Mouse (Mus musculus) forelimb bud, embryonic 11.5 days (tissue): Measurements from ENCODE around the gene Rufy2.
A peak's percentile ranks its signal among the peaks of the same experiment; 100 is the strongest.

Source experiments
- DNase-seq: peaks from one replicate; pipeline ENCODE4 v3.0.0-alpha.2; 2012; ENCODE audit warnings: low read depth, low spot score

Rufy2 gene

DNA sequence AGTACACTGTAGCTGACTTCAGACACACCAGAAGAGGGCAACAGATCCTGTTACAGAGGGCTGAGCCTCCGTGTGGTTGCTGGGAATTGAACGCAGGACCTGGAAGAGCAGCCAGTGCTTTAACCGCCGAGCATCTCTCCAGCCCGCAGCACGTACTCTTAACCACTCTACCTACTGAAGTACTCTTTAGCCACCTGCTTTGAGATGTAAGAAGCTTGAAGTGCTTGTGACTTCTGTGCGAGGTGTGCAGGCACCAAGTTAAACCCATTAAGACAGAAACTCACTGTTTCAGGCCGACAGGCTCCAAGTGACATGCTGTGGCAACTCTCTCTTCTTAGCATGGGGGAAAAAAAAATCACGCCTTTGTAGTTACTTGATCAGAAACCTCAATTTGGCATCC, 34.1 kb downstream of the Rufy2 start:
- DNase-seq, result no peak

DNA sequence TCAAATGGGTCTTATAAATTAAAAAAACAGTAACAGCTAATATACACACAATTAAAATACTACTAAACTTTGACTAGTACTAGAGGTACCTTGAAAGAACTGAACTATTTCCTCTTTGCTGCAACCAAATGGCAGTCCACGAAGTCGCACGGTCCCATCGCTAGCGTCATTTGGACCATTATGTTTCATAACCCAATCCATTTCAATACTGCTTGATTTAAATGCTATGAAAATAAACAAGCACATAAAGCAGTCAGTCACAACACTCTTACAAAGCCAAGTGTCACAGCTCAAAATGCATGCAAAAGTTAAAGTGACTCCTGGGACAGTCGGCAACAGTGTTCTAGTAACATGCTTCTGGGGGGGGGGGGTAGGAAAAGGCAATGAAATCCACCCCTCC, 39.3 kb downstream of the Rufy2 start:
- DNase-seq, result no peak

DNA sequence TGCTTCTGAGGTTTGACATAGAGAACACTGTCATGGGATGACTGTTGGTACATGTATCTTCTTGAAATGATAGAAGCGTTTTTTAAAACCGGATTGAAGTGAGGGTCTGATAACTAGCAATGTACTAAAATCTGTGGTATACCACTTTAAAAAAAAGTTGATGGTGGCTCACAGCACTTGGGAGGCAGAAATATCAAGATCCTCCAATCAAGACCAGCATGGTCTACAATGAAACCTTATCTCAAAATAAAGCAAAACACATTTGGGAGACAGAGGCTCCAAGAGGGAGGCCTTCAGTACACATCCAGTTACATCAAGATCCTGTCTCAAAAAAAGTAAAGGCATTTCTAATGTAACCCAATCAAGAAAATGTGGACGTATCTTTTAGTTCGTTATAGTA, 41.7 kb downstream of the Rufy2 start:
- no peak for DNase-seq

DNA sequence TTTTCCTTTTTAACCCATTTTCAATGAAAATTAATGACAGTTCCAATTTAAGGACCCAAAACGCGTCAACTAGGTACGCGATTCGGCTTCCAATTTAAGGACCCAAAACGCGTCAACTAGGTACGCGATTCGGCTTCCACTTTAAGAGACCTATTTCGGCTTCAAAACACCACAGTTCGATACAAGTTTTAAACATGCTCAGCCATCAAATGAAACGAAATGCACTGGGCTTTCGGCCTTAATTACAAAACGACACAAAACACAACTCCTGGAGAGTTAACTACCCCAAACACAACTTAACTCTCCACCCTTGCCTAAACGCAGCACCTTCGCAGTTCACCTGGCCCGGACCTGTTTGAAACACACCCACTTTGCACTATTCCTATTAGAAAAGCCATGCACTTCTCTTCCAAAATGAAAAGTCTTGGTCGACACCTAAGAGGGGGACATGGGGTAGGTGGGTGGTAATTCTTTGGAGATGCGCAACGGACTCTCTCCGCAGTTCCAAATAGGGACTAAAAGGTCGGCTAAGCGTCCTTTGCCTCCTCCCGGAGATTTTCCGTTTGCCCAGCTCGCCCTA, 42.6 kb downstream of the Rufy2 start:
- DNase-seq, result no peak

DNA sequence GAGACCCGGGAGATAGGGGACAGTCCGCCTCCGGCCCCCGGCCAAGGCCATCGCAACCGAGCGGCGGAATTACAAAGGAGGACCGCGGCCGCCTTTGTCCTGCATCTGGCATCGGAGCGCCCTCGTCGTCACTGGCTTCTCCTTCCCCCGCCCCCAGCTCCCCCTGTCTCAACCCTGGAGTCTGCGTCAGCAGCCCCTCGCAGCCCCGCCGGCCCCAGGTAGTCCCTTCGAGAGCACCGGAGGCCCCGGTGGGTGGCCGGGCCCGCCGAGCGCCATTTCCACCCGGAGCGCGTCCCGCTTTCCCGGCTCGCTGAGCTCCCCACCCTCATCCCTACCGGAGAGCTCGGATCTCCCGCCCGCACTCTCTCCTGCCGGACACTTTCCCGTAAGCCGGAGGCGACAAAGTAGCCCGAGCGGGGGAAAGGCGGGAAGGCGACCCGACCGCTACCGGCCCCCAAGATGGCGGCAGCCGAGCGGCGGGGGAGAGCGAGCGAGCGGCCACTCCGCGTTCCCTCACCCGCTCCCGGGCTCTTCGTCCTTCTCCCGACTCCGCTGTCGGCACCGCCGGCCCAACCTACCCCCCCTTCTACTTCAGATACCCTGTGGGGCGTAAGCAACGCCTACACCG, 43.2 kb downstream of the Rufy2 start:
- peak; percentile 37 for DNase-seq

DNA sequence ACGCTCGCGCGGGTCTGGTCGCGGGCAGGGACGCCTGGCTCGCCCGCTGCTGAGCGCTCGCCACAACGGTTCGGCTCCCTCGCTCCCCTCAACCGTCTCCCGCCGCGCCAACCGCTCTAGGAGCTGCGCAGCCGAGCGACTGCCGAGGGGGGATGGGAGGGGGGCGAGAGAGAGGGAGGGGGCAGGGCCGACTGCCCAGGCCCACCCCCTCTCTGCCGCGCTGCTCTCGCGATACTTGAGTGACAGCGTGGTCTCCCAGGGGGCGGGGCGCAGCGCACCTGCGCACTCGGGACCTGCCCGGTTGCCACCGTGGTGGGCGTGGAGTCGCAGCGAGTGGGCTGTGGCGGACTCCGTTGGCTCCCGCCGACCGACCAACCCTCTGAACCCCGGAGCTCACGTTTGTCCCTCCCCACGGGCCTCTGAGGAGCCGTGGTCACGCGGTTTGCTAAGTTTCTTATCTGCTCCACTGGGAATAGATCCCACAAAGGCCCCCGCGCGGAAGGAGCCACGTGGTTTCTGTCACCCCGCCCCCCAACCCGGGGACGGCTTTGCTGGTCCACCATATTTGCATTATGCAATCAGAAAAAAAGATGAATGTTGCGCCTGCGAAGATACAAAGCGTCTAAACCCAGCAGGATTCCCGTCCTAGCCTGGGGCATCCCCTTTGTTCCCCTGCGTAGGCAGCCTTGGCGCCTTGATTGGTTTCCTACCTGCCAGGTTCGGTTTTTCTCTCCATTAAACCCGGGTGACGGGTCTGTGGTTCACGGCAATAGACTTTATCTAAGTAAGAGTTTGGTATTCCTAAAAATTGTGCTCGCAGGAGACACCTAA, 43.9 kb downstream of the Rufy2 start, which contains the start of the genes Hnrnph3 and Pbld2:
Hnrnph3 (minus strand) TSS at position 469 of the 831 bp plus-strand sequence.
Pbld2 (plus strand) TSS at position 567 of the 831 bp plus-strand sequence.
- DNase-seq, result peak; percentile 99

DNA sequence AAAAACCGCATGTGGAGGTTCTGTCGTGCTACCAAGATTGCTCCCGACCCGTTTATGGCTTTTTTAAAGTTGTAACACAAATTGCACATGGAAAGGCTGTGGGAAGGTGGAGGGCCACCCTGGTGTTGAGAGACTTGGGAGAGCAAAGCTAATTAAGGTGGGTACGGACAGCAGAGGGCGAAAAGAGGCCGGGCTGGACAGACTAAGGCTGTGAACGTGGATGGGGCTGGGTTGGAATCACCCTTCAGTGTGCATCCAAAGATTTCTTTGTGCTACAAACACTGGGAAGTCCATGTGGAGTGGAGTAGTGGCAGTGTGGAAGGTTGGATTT, 44.5 kb downstream of the Rufy2 start:
- peak; percentile 48 for DNase-seq

DNA sequence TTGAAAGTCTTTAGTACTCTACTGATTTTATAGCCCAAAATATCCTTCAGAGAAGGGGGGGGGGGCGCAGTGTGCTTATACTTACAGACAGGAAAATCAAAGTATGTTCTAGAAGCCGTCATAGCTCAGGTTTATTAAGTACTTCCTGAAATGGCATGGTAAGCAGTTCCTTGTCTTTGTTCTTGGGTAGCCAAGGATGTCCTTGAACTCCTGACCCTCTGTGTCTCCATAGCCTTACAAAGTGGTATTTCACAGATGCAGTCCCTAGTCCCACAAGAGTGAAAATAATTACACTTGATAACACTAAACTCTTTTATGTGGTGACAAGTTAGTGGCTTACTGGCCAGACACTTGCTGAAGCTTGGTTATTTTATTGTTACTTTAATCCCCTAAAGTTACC, 45.0 kb downstream of the Rufy2 start:
- DNase-seq, result no peak

DNA sequence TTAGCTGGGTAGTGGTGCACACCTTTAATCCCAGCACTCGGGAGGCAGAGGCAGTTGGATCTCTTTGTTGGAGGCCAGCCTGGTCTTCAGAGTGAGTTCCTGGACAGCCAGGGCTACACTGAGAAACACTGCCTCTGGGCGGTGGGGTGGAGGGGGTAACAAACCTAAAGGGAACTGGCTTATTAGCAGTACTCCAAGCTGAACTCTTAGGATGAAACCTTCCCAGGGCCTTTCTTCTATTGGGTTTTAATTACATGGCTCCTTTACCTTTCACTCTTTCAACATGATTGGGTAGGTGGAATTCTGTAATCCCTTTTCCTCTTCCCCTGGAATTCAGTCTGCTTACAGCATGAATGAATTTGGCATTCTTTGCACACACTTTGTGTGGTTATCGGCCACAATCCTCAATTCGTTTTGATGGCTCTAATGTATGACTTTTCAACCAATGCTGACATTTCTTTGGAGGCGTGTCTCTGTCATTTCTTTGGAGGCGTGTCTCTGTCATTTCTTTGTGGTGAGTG, 45.5 kb downstream of the Rufy2 start:
- no peak for DNase-seq

DNA sequence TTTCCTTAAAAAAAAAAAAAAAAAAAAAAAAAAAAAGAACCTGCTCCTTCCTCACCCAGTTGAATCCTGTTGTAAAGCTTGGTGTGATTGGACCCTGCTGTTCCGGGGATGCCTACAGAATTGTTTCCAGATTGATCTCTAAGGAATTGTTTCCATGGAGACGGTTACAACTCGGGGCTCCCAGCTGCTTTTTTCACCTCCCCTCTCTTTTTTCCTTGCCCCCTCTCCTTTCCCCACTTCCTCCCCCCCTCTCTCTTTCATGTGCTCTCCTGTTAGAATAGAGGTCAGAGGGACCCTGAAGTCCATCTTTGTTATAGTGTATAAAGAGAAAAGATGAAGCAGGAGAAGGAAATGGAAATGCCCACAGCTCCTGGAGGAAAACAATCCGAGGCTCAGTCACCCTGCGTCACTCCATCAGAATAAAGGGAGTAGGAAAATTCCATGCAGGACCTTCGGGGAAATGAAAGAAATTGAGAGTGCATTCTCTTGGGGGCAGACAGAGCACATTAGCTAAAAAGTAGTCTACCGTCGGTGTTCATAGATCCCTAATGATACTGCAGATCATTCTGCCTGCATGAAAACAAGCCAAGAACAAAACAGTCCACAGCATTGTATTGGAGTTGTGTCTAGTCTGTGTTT, 46.3 kb downstream of the Rufy2 start:
- DNase-seq, result peak; percentile 68

DNA sequence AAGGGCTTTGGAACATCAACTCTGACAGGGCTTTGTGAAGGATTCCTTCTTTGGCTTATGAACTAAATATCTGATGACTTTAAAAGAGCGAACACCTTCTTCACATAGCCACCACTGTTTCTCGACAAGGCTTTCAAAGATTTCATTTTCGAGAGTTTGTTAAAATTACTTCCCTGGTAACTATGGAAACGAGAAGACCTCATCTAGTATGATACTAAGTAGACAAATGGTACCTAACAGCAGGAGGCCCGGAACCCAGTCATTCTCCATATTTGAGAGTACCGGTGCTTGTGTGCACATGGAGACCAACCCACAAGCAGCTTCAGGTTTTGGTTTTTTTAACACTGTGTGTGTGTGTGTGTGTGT, 46.8 kb downstream of the Rufy2 start:
- DNase-seq, result no peak

DNA sequence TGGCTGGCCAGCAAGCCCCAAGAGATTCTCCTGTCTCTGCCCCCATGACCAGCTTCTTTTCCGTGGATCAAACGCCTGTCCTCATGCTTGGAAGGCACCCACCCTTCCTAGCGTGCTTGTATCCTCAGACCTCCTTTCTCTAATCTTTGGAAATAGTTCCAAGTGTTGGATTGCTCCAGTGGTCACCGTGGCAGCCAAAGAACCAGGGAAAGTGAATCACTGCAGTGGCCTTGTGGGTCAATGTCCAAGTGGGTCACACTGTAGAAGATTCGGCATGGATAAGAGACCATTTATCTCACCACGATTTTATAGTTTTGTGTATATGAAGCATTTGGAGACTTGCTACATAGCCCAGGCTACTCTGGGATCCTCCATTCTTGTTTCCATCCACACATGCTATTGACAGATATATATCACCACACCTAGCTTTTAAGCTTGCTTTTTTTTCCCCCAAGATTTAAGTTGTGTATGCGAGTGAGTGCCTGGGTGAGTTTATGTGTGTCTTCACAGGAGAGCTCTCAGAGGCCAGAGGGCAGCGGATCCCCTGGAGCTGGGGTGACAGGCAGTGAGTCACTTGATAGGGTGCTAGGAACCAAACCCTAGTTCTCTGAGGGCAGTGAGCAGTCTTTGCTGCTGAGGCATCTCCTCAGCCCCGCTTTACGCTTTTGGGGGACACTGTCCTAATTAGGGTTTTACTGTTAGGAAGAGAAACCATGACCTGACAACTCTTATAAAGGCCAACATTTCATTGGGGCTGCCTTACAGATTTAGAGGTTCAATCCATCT, 47.5 kb downstream of the Rufy2 start:
- no peak for DNase-seq

DNA sequence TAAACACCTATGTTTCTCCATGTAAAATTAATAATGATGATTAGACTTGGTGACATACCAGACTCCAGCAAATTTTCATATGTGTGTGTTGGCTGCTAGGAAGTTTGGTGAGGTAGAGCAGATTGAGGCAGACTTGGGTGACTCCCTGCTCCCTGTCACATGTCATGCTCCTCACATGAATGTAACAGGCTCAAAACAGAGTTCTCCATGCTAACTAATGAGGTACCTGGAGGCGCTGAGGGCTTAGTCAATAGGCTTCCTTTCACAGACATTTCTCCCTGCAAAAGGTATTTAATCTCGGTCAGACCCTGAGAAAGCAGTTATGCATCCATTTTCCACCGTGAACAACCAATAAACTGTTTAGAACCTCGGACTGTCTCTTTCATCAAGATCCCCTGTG, 48.4 kb downstream of the Rufy2 start:
- DNase-seq, result no peak

DNA sequence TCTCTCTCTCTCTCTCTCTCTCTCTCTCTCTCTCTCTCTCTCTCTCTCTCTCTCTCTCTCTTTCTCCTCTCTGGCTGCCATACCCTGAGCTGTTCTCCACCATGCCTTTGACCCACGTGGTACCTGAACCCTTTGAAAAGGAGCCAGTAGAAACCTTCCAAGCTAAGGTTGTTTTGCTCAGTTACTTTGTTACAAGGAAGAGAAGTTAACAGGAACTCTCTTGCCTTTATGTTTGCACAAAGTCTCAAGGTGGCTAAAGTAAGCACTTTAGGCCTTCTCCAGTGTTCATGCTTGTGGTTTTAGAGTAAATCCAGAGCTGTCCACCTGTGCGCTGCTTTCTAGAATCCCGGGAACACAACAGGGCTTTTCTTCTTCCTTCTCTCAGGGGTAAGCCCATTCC, 52.2 kb downstream of the Rufy2 start:
- no peak for DNase-seq

DNA sequence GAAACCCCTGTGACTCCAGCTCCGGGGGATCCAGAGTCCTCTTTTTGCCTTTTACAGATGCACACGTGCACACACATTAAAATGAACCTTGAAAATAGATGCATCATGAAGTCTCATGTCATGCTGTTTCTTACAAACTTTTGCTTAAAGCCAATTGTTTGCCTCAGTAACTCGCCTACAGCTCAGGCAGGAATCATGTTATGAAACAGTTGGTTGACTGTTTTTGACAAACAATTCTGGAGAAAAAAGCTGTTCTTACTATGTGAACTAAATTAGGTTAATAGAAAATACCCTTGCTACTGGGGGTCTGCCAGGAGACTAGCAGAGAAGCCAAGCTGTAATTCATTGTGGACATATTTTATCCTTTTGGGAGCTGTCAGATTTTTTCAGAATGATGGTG, 52.9 kb downstream of the Rufy2 start:
- DNase-seq, result no peak

DNA sequence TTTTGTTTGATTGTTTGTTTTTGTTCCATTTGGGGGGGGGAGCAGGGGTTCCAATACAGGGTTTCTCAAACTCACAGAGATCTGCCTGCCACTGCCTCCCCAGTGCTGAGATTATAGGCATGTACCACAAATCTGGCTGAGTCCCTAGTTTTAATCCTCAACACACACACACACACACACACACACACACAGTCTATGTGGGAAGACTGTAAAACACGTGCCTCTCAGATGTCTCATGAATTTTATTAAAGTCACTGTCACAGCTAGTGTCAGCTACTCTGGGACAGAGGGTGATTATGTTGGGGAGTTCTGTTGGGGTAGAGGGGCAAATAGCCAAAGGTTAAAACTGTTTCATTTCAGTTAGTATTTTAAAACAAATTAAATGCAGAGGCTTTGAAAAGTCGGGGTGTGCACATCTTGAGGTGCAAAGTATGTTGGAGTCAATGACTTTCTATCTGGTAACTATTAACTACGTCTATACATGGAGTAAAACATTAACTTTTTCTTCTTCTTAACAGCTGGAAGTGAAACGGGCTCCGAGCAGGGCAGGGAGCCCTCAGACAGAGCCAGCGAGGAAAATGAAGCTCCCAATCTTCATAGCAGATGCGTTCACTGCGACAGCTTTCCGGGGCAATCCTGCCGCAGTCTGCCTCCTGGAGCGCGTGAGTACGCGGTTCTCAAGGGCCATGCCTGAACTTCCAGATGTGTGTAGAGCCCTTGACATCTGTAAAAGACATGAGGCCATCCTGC, 58.7 kb downstream of the Rufy2 start:
- no peak for DNase-seq

DNA sequence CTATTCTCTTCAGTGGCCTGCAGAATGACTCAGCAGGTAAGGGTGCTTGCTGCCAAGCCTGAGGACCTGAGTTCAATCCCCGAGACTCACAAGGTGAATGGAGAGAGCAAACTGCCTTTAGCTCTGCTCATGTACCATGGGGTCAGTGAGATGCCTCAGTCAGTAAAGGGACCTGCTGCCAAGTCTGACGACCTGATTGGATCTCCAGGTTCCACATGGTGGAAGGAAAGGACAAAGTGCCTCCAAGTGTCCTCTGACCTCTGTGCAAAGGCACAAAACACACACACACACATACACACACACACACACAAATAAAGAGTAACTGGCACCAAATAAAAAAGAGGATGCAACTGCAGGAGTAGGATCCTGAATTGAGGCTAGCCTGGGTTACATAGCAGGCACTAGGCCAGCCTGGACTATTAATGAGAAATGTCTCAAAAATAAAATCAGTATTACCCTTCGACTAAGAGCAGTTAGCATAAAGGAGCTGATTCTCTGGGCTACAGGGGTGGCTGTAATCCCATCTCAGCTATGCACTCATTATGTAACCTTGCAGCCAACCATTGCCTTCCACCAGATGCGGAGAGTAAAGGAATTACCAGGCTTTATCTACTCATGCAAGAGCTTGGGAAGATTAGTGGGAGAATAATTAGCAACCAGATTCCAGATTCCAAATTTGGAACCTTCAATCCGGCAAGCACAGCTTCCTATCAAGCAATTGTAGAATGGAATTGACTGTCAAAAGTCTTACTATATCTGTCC, 60.0 kb downstream of the Rufy2 start:
- no peak for DNase-seq

DNA sequence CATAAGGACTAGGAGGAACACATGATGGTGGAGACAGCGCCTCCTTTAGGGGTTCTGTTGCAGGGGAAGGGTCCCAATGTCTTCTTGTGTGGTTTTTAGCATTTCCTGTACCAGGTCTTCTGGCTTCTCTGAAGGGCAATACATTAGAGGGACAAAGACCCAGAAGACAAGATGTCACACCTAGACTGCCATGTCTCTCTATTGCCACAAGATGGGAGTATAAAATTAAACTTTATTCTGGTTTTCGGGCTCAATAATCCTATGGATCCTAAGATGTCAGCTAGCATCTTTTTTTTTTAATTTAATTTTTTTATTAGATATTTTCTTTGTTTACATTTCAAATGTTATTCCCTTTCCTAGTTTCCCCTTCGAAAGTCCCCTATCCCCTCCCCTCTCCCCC, 63.1 kb downstream of the Rufy2 start:
- no peak for DNase-seq

DNA sequence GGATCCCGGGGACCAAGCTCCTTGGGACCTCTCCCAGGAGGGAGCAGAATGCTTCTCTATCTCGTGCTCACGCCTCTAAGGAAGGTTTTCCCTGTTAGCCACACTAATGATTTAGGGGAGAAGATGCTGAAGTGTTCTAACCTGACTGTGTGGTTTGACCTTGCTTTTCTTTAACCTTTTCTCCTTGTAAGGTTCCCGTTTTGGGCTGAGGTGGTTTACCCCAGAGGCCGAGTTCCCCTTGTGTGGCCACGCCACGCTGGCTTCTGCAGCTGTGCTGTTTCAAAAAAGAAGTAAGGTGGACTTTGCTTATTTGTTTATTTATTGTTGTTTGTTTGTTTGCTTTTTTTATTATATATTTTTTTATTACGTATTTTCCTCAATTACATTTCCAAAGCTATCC, 67.7 kb downstream of the Rufy2 start:
- no peak for DNase-seq

DNA sequence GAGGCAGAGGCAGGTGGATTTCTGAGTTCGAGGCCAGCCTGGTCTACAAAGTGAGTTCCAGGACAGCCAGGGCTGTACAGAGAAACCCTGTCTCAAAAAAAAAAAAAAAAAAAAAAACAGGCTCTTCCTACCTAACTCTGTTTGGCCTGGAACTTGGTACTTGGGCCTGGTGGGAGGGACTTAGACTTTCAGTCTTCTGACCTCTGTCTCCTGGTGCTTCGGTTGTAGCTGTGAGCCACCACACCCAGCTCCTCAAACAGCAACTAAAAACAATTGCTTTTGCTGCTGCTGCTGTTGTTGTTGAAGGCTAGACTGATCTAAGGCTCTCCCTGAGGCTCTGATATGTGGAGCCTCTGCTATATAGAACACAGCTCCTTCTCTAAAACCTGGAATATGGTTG, 69.1 kb downstream of the Rufy2 start:
- DNase-seq, result no peak
